Mouse (Mus musculus) embryonic fibroblast, embryonic 13.5 days (primary cell): ENCODE data around the gene Frmpd1.

ENCODE experiments used
- CTCF ChIP-seq: IDR thresholded peaks from 2 replicates; pipeline ENCODE4 v1.5.1; 2011; ENCODE audit warnings: mild to moderate bottlenecking, control low read depth, low read length, moderate library complexity, borderline replicate concordance; ENCODE audit not compliant: insufficient read depth
- POLR2A ChIP-seq: IDR thresholded peaks from 2 replicates; pipeline ENCODE4 v1.6.1; 2011; ENCODE audit warnings: low read depth, mild to moderate bottlenecking, control low read depth, low read length, moderate library complexity

DNA sequence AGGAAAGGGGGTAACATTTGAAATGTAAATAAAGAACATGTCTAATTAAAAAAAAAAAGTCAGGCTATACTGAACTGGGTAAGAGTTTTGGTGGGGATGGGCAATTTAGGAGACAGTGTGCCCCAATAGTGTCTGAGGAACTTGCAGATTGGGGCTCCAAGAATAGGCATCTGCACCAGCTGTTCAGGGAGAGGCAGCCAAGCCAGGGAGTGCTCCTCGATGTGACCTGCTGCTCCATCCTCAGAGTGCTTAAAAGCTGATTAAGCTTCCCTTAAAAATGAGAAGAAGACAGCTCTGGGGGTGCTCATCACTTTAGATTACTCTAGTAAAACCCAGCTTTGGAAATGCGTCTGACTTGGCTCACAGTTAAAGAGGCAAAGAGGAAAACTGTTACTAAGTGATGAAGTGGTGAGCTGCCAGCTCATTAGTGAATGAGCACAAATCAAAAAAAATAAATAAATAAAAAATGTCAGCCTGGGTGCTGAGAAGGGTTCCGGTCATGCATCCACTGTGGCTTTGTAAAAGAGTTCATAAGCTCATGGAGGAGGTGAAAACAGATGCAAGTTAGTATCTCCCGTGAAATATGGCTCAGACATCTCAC is 74.7 kb downstream of the Frmpd1 start:
- TF ChIP-seq POLR2A (no peak), CTCF (no peak)
